In the genomic region with DNA sequence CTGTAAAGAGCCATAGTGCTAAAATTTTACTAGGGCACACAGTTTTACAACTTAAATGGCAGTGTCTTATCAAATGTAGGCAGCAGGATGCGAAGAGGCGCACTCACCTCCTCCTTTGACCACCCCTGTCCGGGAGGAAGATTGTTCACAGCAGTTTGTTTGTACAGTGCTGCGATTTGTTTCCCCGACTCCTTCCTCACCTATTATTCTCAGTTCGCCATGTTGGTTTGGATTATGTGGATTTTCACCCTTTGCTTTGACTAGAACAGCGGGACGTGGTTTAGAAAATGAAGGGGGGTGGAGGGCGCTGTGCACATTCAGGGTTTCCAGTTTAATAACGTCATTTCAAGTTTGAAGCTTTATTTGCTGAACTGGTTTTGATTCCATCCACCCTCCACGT, we compare ENCODE assay signal across 9 mouse cellular contexts. TPM values are rescaled to one million over a fixed set of nuclear protein-coding genes. Genes with fewer than 3 reads are reported as not detected.
A peak's percentile ranks its signal among the peaks of the same experiment; 100 is the strongest.
DNase-seq lines count a peak whose midpoint lies in the region; ATAC-seq lines count a peak whose summit lies in the region.
"Had no signal": no experiment of that assay in that cellular context is flagged by ENCODE, and none has a peak within 500 bp of the region (broad histone marks: within the 10 kb centered on the region; RNA-seq: fewer than 3 reads in every experiment).

No protein-coding gene starts in this region.

- H3K4me1 ChIP-seq in embryonic facial prominence, embryonic 12.5 days: no peaks in the 10 kb centered on the region
- H3K4me1 ChIP-seq in hindbrain, embryonic 14.5 days (replicated peaks; ENCODE audit: control insufficient read depth, insufficient read depth, low read length): no peaks in the 10 kb centered on the region

- peak overlapping the region; percentile 49 for H3K4me3 ChIP-seq in embryonic facial prominence, embryonic 12.5 days
- peak overlapping the region; percentile 59 for H3K4me3 ChIP-seq in hindbrain, embryonic 14.5 days (replicated peaks; ENCODE audit: low read length)

- no peak for ATAC-seq in embryonic facial prominence, embryonic 12.5 days (ENCODE audit: insufficient number of reproducible peaks, insufficient read depth, low FRiP score, low TSS enrichment)
- peak; percentile 22; the same call in 1 of the 2 replicates for ATAC-seq in hindbrain, embryonic 14.5 days (ENCODE audit: low FRiP score)
- no peak for ATAC-seq in granulocyte monocyte progenitor cell, adult 5-6 weeks (replicated peaks; ENCODE audit: poor library complexity, severe bottlenecking)

- peak; percentile 13 to 39 for DNase-seq in layer of hippocampus, postnatal 36 days
- no peak for DNase-seq in layer of hippocampus, adult 9-10 months (ENCODE audit: low spot score)
- peak; percentile 29 for DNase-seq in hindbrain, embryonic 14.5 days (ENCODE audit: low spot score)
- DNase-seq in mesoderm, embryonic 11.5 days (ENCODE audit: low read depth, low spot score): peak; percentile 18
- no peak for DNase-seq in urinary bladder, postnatal 14 days (ENCODE audit: low spot score)
- no peak for DNase-seq in thymus, postnatal 10 days (ENCODE audit: low spot score in 2 of 2)

- H3K27ac ChIP-seq in embryonic facial prominence, embryonic 12.5 days: peak overlapping the region; percentile 86
- peak overlapping the region; percentile 86 for H3K27ac ChIP-seq in hindbrain, embryonic 14.5 days

- H3K9ac ChIP-seq in embryonic facial prominence, embryonic 12.5 days: peak overlapping the region; percentile 61
- peak overlapping the region; percentile 72 for H3K9ac ChIP-seq in hindbrain, embryonic 14.5 days

- H3K4me2 ChIP-seq in embryonic facial prominence, embryonic 12.5 days (replicated peaks): peak overlapping the region; percentile 75
- peak overlapping the region; percentile 92 for H3K4me2 ChIP-seq in hindbrain, embryonic 14.5 days (replicated peaks)

- H3K36me3 ChIP-seq in embryonic facial prominence, embryonic 12.5 days: no peaks in the 10 kb centered on the region
- no peaks in the 10 kb centered on the region for H3K36me3 ChIP-seq in hindbrain, embryonic 14.5 days (replicated peaks; ENCODE audit: control insufficient read depth, insufficient read depth)

- H3K9me3 ChIP-seq in embryonic facial prominence, embryonic 12.5 days: no peaks in the 10 kb centered on the region
- H3K9me3 ChIP-seq in hindbrain, embryonic 14.5 days (ENCODE audit: control insufficient read depth, low read length): no peaks in the 10 kb centered on the region

- WGBS in embryonic facial prominence, embryonic 12.5 days: 1% methylated on average over 11 of the region's 11 CpGs
- WGBS in hindbrain, embryonic 14.5 days: under 1% methylated on average over 11 of the region's 11 CpGs

- H3K27me3 ChIP-seq in embryonic facial prominence, embryonic 12.5 days: no peaks in the 10 kb centered on the region
- no peaks in the 10 kb centered on the region for H3K27me3 ChIP-seq in hindbrain, embryonic 14.5 days (ENCODE audit: control insufficient read depth, insufficient read depth, low read length)

RNA-seq across cellular contexts. Expression of gene Epha3, which starts 6.4 kb away (rescaled TPM):
- total RNA-seq in layer of hippocampus, postnatal 36 days (2021): 10 to 100 TPM; 16.3 to 17.3 TPM
- 62.5 and 68.8 TPM in 2 replicates for polyA plus RNA-seq in embryonic facial prominence, embryonic 12.5 days (2016; fragmentation: Nextera tagmentation; extraction: Ambion mirVana)
- 23.6 and 24.7 TPM in 2 replicates for polyA plus RNA-seq in hindbrain, embryonic 14.5 days (2014; fragmentation: Nextera tagmentation; extraction: Ambion mirVana)
- not detected in 2 replicates for total RNA-seq in granulocyte monocyte progenitor cell, adult 5-6 weeks (2014; fragmentation: Nextera tagmentation)
- total RNA-seq in granulocyte monocyte progenitor cell, adult 5-6 weeks (2017): not detected in 2 replicates
- total RNA-seq: hematopoietic stem cell, adult 5-6 weeks had no signal

Comparison
In these comparisons a context has a peak if more than half of its experiments do, and no peak if none do; other contexts are left out.
1. DNase-seq: peak in layer of hippocampus, postnatal 36 days (2 of 2), hindbrain, embryonic 14.5 days (single experiment) and mesoderm, embryonic 11.5 days (single experiment); none in layer of hippocampus, adult 9-10 months (single experiment), urinary bladder, postnatal 14 days (single experiment) and thymus, postnatal 10 days (0 of 2).
2. RNA of gene Epha3, which starts 6.4 kb away (total RNA-seq): 16.3 to 17.3 TPM in layer of hippocampus, postnatal 36 days; not detected in granulocyte monocyte progenitor cell, adult 5-6 weeks; every median in the first group is over 10 times any median in the second.